Mouse (Mus musculus) monocyte, adult 2 months (primary cell): Measurements from ENCODE around the gene Sntg2.

Experiments used
- DNase-seq, 2 experiments: peaks; one replicate each; pipeline ENCODE4 v3.0.0; 2022; ENCODE audit warnings: low spot score in 2 of 2, low read depth in 1 of 2

The Sntg2 gene

DNA sequence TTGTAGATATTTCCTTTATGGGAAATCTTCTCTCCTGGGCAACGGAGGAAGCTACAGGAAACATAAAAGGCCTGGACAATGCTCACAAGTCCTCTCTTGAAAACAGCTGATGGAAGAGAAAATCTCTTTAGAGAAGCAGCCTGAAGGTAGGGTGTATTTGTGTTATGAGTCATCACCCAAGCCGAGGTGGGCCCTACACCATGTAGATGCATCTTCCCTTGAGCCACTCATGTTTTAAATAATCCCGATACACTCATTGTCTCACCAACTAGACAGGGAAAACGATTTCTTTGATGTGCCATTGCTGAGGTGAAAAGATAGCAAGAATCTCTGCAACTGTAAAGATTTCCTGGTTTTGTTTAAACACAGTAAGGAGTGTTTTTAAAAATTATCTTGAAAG lies 89.4 kb downstream of the Sntg2 start:
- DNase-seq, result no peak

DNA sequence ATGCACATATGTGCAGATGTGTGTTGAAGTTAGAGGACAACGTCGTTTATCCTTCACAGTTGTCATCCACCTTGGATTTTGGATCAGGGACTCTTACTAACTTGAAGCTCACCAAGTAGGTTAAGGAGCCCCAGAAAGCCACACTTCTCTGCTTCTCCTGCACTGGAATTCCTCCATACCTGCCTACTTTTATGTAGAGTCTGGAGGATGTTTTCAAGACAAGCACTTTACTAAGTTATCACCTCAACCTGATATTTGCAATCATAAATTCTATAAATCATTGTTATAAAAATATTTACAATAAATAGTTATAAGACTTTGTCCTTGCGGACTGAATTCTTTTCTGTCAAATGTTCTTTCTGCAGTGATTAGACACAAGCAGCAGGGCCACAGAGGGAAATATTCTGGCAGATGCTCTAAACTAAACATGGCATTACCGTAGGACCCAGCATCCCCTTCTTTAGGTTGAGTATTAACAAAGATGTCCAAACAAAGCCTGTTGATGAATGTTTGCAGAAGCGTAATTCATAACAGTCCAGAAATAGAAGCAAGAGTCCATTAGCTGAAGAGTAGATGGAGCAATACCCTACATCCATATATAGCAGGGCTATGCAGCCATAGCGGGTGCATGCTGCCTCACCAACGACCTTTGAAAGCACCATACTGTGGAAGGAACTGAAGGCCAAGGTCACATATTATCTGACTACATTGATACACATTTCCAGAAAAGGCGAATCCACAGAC lies 100.8 kb downstream of the Sntg2 start:
- no peak for DNase-seq

DNA sequence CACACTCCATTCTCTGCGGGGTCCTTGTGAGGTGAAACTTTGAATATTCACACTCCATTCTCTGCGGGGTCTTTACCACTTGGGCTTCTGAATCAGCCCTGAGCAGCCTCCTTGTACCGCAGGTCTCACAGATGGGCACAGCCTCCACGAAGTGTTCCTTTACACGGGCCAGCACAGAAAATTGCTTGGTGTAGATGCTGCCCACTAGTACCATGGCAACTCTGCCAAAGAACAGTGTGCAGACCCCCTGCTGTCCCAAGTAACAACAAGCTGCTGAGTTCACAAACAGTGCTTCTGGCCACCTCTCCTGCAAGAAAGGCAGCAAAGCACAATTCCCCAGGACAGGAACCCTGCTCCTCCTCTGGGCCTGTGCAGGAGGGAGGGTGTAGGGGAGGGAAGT lies 109.0 kb downstream of the Sntg2 start:
- no peak for DNase-seq

DNA sequence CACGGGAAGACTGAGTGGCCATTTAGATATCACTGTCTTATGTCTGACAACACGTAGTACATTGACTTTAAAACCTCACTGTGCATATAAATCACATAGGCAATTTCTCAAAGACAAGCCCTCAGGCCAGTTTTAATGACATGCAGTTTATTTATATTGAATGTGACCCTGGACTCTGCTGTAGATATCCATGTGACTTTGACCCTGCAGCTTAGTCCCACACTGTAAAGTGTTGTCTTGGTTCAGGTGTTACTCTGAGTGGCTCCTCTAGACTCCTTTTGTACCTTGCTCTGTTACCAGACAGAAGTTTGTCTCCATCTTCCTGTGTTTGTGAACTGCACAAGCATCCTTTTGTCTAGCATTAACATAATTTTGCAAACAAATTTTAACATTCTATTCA lies 112.0 kb downstream of the Sntg2 start:
- DNase-seq, result no peak

DNA sequence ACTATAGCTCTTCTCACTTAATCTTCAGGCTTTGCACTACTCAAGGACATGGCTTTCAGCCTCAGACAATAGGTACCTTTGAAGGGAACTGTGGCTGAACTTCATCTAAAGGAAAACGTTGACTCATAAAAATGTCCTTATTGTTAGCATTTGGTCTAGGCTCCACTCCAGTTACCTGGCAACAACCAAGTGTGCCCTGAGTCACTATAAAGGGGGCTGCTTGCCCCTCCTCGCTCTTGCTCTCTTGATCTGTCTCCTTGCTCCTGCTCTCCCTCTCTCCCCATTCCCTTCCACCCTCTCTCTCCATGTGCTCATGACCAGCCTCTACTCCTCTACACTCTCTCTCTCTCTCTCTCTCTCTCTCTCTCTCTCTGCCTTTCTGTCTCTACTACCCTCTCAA lies 114.5 kb downstream of the Sntg2 start:
- DNase-seq, result no peak

DNA sequence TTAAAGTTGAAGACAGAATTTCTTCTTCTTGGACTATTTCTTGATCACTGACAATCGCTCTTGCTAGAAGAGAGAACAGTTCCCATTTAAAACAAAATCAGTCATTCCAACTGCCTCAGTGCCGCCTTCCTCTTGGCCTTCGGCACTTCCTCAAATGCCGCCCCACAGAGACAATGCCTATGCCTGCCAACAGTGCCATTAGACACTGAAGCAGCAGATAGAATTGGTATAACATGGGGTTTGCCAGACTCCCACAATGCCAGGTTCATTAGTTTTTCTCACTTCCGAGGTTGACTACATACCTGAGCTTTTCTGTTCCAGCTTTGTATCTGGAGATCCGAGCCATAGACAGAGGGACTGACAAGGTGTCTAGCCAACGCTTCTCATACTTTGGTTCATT lies 115.5 kb downstream of the Sntg2 start:
- DNase-seq, result no peak

DNA sequence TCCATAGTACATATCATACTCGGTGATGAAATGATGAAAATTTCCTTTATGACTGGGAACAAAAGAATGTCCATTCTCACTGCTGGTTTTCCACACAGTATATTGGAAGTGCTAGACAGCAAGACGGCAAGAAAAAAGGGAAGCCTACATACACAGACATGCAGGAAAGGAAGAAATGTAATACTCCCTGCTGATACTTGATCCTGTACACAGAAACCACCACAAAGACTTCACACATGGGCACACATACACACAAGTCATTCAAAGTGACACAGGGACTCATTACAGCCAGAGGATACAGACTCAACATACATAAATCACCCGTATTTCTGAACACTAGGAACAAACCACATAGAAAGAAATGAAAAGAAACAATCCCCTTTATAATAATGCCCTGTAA lies 117.0 kb downstream of the Sntg2 start:
- DNase-seq, result no peak

DNA sequence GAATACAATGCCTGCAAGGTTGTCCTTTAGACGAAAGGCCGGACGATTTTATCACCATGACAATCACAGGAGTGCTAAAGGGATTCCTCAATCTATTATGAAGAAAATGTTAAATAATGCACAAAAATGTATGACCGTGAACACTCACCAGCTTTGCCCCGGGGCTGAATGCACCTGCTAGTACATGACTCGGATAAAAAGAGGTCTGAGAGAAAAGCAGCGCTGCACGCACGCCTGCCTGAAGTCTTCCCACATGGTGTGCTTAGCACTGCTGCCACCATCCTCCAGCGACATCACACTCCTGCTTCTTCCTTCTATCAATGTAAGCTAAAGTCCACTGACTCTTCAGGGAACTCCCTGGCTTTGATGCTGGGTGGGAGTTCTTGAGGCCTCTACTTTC lies 118.6 kb downstream of the Sntg2 start:
- no peak for DNase-seq

DNA sequence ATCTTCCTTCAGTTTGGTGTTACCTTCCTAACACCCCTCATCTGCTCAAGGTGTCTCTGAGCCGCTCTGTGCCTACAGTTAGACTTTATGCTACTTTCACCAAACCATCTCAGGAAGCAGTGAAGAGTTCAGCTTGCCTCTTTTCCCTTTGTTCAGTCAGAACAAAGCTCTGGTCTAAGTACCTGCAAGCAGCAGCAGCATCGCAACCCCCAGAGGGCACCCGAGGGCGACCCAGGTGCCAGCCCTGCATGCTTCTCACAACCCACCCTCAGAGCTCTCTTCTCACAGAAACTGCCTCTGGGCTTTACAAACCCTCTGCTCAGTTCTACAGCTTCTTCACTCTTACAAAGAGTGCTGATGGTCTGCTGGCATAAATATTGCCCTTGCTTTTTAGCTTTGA lies 120.8 kb downstream of the Sntg2 start:
- DNase-seq, result no peak

DNA sequence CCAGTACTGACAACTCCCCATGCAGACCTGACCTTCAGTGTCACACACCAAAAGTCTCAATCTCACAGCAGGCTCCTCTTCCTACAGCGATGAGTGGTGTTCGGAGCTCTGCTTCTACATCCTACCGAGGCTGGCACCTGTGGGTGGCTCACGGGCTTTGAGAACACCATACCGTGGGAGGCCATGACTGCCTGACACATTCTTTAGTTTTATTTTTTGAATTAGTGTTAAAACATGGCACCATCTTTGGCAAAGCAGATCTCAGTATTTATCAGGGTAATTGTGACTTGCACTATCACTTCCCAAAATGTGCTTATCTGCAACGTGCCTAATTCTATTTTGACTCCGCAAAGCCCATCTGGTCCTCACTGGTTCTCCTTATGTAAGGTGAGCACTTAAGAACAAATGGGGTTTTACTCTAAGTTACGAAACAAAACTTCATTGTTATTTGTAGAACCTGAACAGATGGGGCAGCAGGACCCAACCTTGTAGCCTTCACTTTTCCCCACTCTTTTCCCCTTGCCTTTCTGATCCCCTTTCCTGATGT lies 121.8 kb downstream of the Sntg2 start:
- no peak for DNase-seq

DNA sequence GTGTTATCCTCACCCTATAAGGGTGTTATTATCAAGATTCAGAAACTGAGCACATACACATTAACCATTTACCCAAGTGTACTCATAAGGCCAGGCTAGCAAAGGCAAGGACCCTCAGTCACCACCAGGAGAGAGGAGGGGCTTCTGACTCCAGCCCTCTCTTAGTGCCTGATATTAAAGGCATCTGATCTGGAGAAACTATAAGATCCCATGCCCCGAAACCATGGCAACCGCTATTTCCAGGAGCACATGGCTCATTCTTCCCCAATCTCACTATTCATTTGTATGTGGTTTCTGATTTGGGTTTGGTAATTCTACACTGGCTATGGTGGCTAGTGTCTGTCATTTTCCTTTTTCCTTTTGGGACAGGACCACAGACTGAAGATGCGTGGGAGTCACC lies 124.1 kb downstream of the Sntg2 start:
- DNase-seq, result no peak

DNA sequence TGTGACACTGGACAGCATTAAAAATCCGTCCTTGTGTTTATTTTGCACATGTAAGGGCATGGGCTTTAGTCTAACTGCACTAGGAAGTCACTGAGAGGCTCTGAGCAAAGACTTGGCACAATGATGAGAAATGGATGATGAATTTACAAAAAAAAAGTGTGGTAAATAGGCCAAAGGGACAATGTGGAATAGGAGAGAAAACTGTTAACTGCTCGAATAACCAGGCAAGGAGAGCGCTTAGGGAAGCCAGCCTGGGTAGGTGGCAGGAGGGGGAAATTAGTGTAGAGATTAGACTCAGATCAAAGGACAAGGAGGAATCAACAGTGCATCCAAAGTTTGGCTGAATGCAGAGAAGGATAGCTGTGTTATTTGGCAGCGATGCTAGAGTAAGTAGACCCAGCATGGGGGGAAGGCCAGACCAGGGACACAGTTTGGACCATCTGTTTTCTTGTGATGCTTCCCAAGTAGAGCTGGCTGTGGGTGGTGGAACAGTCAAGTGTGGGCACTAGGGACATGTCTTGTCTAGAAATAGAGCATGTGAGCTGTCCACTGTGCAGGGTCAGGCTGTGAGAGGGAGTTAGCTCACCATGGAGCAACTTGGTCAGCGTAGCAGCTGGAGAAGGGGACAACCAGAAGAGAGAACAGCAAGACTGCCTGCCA lies 126.8 kb downstream of the Sntg2 start:
- DNase-seq, result no peak

DNA sequence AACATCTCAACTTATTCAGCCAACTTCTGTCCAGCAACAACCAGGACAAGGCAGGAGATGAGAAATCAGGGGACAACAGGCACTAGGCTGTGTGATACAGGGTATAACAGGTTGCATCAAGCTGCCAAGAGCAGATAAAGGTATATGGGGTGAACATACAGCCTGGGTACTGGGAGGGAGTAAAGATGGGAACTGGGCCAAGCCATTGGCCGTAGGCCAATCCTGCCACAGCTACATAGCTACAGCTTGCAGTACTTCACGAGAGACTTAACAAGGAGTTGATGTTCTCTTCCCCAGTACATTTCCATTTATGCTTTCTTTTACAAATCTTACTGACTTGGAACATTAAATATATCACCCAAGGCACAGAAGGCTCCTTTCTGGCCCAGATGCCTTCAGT lies 129.0 kb downstream of the Sntg2 start:
- no peak for DNase-seq

DNA sequence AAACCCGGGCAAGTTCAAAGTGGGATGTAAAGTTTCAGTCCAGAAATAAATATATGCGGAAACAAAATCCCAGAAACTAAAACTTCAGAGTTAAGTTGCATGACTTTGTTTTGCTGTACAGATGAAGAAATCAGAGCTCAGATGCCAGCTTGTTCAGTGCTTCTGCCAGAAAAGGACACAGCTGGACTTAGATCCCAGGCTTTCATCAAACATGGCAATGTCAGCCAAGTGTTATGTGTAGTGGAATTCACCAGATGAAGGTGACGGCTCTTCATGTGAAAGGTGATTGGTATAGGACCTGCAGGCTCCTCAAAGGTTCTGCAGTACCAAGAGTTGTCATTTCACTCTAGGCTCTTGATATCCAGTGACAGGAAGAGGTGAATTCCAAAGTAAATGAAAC lies 132.3 kb downstream of the Sntg2 start:
- no peak for DNase-seq

DNA sequence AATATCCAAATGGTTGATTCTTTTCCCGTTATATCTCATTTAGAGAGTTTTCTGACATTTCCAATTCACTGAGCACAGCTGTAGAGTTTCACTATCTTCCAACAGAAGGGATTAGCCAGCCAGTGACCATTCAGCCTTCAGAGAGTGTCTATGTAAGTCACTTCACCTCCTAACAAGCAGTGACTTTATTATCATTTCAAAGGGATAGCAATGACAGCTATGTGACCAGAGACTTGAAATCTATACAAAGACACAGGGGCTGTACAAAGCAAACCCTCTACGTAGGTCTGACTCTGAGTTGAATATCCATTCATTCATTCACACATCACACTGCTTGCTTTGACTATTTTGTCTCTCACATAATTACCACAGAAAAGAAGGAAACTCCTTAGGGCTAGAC lies 138.2 kb downstream of the Sntg2 start:
- no peak for DNase-seq

DNA sequence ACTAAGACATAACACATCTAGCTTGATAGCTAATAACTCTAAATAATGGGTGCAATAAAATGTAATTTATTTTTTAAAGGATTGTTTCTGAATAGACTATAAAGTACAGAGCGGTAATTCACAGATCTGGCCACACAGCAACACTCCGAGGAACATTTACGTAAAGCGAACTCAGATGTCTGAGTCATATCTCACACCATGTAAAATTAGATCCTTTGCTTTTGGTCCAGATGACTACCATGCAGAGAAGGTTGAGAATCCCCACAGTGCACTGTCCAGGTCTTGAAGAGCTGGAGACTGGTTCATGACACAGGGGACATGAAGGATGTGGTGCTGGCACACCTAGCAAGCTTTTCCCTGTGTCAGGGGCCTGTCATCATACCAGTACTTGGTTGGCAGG lies 145.2 kb downstream of the Sntg2 start:
- no peak for DNase-seq

DNA sequence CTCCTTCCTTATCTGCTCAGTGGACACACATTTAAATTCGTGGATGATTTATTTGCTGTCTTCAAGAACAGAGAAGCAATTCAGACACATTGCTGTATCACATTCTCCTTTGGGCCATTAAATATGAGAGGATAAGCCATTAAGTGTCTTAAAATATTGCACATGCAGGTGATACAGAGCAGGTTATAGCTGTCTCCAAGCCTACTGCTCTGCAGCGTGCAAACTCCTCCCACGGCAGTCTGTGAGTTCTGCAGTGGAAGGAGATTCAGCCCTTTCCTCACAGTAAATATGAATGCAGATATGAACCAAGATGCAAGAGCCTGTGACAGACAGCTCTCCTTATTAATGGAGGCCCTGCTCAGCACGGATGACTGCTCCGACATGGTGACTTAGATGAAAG lies 146.9 kb downstream of the Sntg2 start:
- no peak for DNase-seq

DNA sequence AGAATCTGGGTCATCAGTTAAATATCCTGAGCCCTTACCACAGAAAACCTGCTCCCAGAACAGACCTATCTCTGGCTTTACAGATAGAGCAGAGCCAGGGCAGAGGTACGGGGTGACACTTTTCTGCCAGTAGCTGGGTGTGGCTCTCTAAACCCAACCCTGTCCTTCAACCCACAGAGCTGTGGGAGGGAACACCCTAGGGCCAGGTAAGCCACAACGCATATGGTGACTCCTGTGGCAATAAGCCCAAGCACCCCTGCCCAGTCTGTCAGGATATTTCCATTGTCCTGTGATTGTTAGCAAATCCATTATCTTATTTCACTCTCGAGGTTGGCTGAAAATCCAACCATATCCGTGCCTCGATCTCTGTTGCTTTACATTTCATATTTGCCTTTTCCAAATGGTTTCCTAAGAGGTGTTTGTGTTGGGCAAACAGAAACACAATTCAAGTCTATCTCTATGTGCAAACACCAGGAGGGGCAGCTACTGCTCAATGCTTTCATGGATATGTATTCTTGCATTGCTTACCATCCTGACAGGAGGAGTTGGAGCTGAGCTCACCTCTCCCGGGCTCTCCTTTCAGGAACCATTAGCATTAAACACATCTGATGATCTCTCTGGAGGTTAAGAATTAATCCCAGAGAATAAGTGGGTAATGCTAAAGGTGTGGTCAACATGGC lies 156.3 kb downstream of the Sntg2 start:
- DNase-seq, result no peak

DNA sequence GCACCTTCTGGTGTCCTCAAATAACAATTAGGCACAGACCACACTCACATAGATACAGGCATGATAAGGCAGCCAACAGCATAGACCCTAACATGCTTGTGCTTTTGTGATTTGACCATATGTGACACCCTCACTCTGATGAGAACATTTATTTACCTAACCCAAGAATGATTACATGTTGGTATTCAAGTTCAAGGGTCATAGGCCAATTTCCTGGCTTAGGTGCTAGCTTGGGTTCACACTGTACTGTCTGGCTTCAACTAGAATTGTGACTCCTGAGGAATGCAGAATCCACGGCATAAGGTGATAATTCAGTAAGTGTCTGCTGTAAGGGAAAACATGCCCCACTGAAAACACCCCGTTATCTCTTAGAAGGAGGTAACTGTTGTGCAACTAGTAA lies 158.4 kb downstream of the Sntg2 start:
- DNase-seq, result no peak

DNA sequence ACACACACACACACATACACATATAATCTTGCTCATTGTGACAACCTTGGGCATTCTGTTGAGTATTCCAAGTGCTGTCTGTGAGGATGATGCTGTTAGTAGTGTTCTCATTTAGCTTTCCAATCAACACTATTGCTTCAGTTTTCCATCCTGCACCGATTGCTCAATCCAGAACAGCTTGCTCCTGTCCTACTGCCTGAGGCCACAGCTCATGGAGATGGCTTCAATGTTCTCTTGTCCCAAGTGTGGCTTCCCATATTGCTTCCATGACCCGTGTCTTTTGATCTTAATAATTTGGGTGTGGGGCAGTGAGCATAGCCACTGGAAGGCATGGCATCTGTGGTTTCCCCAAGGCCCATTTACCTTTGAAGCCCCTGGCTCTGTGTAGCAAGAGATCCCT lies 162.8 kb downstream of the Sntg2 start:
- DNase-seq, result no peak

DNA sequence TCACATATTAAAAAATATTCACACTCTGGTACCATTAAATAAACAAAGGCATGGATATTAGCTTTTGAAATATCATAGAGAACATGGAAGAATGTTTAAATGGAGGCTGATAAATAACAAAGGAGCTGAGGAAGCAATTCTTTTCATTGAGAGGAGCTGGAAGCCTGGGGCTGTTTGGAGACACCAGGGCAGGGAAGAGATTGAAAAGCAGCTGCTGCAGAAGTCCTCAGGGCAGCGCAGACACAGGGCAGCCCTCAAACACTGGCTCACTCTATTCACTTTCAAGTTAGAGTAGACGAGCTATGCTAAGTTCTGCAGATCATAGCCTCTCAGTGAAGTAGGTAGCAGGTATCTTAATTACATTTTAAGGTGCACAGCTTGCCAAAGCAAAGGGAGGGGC lies 164.6 kb downstream of the Sntg2 start:
- no peak for DNase-seq

DNA sequence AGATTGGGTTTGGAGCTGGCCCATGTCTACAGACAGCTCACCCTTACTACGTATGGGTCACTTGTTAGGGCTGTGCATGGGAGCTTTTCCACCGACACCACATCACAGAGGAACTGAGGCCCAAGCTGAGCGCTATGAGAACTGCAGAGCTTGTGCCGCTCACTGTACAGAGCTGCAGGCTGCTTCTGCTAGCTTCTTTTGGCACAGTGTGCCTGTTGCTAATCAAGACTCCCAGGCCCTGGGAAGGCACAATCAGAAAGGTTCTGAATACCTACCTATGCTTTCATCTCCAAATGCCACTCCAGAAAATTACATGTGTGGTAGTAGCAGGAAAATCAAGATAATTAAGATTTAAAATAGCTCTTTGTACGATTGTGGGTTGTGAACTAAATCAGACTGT lies 165.1 kb downstream of the Sntg2 start:
- no peak for DNase-seq
